Mouse (Mus musculus): ENCODE results near the gene Trim27. TPM values are rescaled to one million over a fixed set of nuclear protein-coding genes. Genes with fewer than 3 reads are reported as not detected.

The Trim27 gene
- polyA plus RNA-seq, 1 experiment from 2014 or later = 173 TPM

DNA sequence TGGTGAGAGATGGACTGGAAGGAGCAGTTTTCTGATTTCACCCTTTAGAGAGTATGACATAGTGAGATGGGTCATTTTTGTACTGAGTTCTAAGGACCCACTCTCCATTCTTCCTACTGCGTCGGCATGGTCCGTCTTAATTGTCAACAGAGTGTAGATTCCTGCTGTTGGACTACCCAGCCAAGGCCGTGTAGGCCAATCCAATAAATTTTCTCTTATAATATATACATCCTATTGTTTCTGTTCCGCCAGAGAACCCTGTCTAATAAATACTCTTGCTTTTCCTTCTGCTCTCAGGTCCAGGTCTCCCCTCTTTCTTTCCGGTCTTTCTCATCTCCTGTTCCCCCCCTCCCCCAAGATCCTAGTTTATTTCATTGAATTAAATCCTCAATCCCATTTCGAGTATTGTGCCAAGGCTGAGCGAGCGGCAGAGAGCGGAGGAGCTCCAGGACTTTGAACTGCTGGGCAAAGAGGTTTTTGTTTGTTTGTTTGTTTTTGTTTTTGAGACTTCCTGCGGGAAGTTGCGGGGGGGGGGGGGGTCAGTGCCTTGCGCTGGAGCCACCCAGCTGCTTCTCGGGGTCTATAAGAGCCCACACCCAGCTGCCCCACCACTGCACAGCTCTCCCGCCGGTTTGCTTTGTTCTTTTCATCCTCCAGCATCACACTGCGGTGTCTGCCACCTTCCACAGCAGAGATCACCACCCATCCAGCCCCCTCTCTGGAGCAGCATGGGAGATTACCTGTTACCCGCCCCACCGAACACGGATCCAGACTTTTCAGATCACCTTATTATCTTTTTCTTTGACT is 42.6 kb downstream of the Trim27 start:
- 2% methylated on average over 19 of the region's 20 CpGs for WGBS
- Histone ChIP-seq H3K27ac (ENCODE audit: low read depth) (no peak overlapping the region), H3K4me2 (peak overlapping the region; percentile 72), H3K9ac (peak overlapping the region; percentile 59), H3K4me3 (ENCODE audit: low read depth, low read length) (peak overlapping the region; percentile 57), H3K27me3 (ENCODE audit: insufficient read depth, low read length) (no peaks in the 10 kb centered on the region), H3K4me1 (ENCODE audit: insufficient read depth) (no peaks in the 10 kb centered on the region), H3K9me3 (ENCODE audit: low read depth, low read length) (no peaks in the 10 kb centered on the region), H3K36me3 (ENCODE audit: insufficient read depth) (no peaks in the 10 kb centered on the region)
- no peak for TF ChIP-seq CTCF (IDR thresholded peaks at IDR 0.05; ENCODE audit: low read depth)
- ATAC-seq (ENCODE audit: insufficient read depth) = peak; percentile 87
- peak; percentile 40 for DNase-seq

DNA sequence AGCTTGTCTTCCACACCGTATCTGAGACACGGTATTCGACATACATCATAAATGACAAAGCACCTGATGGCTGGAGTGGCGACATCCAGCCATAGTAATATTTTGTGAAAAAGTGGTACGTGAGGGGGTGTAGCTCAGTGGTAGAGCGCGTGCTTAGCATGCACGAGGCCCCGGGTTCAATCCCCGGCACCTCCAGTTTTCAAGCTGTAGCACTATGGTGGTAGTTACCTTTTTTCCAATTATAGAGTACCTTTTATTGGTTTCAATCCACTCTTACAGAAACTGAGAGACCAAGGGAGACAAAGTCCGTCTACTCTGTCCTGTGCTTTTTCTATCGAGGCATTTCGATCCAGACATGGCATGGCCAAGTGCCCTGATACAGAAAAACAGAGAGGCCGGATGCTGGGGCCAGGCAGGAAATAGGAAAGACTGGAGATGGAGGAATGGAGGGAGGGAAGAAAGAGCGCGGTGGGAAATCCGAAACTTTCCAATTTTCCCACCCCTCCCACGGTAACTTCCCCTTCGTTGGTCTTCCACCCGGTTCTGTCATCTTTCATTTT is 43.3 kb downstream of the Trim27 start:
- H3K4me2 ChIP-seq = peak overlapping the region; percentile 72
- H3K27ac ChIP-seq (ENCODE audit: low read depth) = peak overlapping the region; percentile 63; the same call in 1 of the 2 replicates
- peak; percentile 94 for DNase-seq
- no peaks in the 10 kb centered on the region for H3K27me3 ChIP-seq (ENCODE audit: insufficient read depth, low read length)
- H3K36me3 ChIP-seq (ENCODE audit: insufficient read depth) = no peaks in the 10 kb centered on the region
- no peaks in the 10 kb centered on the region for H3K9me3 ChIP-seq (ENCODE audit: low read depth, low read length)
- no peak for TF ChIP-seq CTCF (IDR thresholded peaks at IDR 0.05; ENCODE audit: low read depth)
- H3K4me3 ChIP-seq (ENCODE audit: low read depth, low read length) = peak overlapping the region; percentile 57
- peak; percentile 96 for ATAC-seq (ENCODE audit: insufficient read depth)
- no peaks in the 10 kb centered on the region for H3K4me1 ChIP-seq (ENCODE audit: insufficient read depth)
- WGBS = under 1% methylated on average over 20 of the region's 20 CpGs
- peak overlapping the region; percentile 59 for H3K9ac ChIP-seq

DNA sequence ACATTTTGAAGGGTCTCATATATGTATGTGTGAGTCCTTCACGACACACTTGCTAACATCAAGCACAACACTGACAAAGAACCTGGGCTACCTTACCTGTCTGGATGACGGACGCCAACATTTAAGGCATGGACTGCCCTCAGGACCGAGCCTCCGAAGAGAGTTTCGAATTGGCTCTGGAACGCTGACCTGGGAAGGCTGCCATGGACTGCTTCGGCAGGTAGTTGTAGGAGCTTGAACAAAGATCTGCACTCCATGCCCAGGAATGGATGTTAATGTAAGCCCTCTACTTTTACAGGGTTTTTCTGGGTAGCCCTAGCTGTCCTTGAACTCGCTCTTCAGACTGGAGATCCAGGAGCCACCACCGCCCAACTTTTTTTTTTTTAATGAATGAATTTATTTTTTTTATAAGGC is 44.0 kb downstream of the Trim27 start:
- no peaks in the 10 kb centered on the region for H3K9me3 ChIP-seq (ENCODE audit: low read depth, low read length)
- H3K9ac ChIP-seq = peak overlapping the region; percentile 36
- H3K27me3 ChIP-seq (ENCODE audit: insufficient read depth, low read length) = no peaks in the 10 kb centered on the region
- no peaks in the 10 kb centered on the region for H3K4me1 ChIP-seq (ENCODE audit: insufficient read depth)
- no peaks in the 10 kb centered on the region for H3K36me3 ChIP-seq (ENCODE audit: insufficient read depth)
- peak overlapping the region; percentile 72 for H3K4me2 ChIP-seq
- no peak overlapping the region for H3K27ac ChIP-seq (ENCODE audit: low read depth)
- 2% methylated on average over 10 of the region's 10 CpGs for WGBS
- no peak for TF ChIP-seq CTCF (IDR thresholded peaks at IDR 0.05; ENCODE audit: low read depth)
- DNase-seq (peak; percentile 63), ATAC-seq (ENCODE audit: insufficient read depth) (0 out of 2 replicates have a peak, but pooled peaks have one; percentile 44)
- H3K4me3 ChIP-seq (ENCODE audit: low read depth, low read length) = peak overlapping the region; percentile 57

DNA sequence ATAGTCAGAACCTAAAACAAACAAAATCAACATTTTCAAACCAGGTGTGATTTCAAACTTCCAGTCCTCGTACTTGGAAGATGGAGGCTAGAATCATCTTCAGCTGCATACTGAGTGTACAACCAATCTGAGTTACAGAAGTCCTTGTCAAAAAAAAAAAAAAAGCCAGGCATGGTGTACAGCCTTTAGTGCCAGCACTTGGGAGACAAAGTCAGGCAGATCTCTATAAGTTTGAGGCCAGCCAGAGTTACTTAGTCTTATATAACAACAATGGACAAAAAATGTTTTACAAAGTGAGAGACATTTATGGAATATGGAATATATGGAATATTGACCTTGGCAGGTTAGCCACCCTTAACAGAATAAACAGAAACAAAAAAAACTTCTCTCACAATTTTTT is 45.1 kb downstream of the Trim27 start:
- no peak overlapping the region for H3K4me3 ChIP-seq (ENCODE audit: low read depth, low read length)
- H3K27ac ChIP-seq (ENCODE audit: low read depth) = no peak overlapping the region
- H3K9me3 ChIP-seq (ENCODE audit: low read depth, low read length) = no peaks in the 10 kb centered on the region
- H3K27me3 ChIP-seq (ENCODE audit: insufficient read depth, low read length) = no peaks in the 10 kb centered on the region
- no peak for ATAC-seq (ENCODE audit: insufficient read depth)
- no peaks in the 10 kb centered on the region for H3K4me1 ChIP-seq (ENCODE audit: insufficient read depth)
- 68% methylated on average over 1 of the region's 1 CpGs for WGBS
- no peak for DNase-seq
- H3K4me2 ChIP-seq = no peak overlapping the region
- no peaks in the 10 kb centered on the region for H3K36me3 ChIP-seq (ENCODE audit: insufficient read depth)
- no peak for TF ChIP-seq CTCF (IDR thresholded peaks at IDR 0.05; ENCODE audit: low read depth)
- no peak overlapping the region for H3K9ac ChIP-seq

DNA sequence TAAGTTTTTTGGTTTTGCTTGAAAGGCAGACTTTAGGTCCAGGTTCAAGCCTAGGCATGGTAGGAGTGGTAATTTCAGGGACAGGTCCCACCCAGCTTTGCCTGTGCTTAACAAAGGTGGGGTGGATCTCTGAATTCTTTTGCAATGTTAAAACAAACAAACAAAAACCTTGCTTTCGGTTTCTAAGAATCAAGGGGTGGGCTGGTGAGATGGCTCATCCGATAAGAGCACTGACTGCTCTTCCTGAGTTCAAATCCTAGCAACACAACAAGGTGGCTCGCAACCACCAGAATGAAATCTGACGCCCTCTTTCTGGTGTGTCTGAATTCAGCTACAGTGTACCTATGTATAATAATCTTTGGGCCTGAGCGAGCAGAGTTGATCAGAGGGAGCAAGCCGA is 46.0 kb downstream of the Trim27 start:
- no peaks in the 10 kb centered on the region for H3K36me3 ChIP-seq (ENCODE audit: insufficient read depth)
- ATAC-seq (ENCODE audit: insufficient read depth) (no peak), DNase-seq (no peak)
- H3K4me2 ChIP-seq = no peak overlapping the region
- no peak overlapping the region for H3K9ac ChIP-seq
- TF ChIP-seq CTCF (IDR thresholded peaks at IDR 0.05; ENCODE audit: low read depth) = no peak
- no peak overlapping the region for H3K27ac ChIP-seq (ENCODE audit: low read depth)
- H3K27me3 ChIP-seq (ENCODE audit: insufficient read depth, low read length) = no peaks in the 10 kb centered on the region
- H3K9me3 ChIP-seq (ENCODE audit: low read depth, low read length) = no peaks in the 10 kb centered on the region
- H3K4me3 ChIP-seq (ENCODE audit: low read depth, low read length) = no peak overlapping the region
- H3K4me1 ChIP-seq (ENCODE audit: insufficient read depth) = no peaks in the 10 kb centered on the region
- WGBS = 54% methylated on average over 6 of the region's 6 CpGs

DNA sequence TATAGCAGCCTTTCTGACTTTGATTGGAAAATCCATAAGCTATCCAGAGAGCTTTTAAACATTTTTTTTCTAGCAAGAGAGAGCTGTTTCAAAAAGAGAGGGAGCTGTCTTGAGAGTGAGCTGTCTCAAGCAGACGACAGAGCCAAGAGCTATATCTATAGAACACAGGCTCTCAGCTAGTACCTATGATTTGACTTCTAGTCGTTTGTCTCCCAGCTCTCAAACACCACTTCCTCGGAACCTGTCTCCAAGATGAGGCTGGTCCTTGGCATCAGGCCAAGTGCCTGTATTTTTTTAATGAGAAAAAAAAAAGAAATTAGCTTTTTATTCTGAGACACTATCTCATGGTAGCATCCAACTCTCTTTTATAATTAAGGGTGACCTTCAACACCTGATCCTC is 46.8 kb downstream of the Trim27 start:
- no peak for DNase-seq
- Histone ChIP-seq H3K27ac (ENCODE audit: low read depth) (no peak overlapping the region), H3K36me3 (ENCODE audit: insufficient read depth) (no peaks in the 10 kb centered on the region), H3K27me3 (ENCODE audit: insufficient read depth, low read length) (no peaks in the 10 kb centered on the region), H3K9ac (no peak overlapping the region), H3K4me1 (ENCODE audit: insufficient read depth) (no peaks in the 10 kb centered on the region), H3K4me3 (ENCODE audit: low read depth, low read length) (no peak overlapping the region), H3K4me2 (no peak overlapping the region), H3K9me3 (ENCODE audit: low read depth, low read length) (no peaks in the 10 kb centered on the region)
- 24% methylated on average over 3 of the region's 3 CpGs for whole genome bisulfite sequencing
- ATAC-seq (ENCODE audit: insufficient read depth) = no peak
- no peak for TF ChIP-seq CTCF (IDR thresholded peaks at IDR 0.05; ENCODE audit: low read depth)

Measured in lung, embryonic 14.5 days (tissue).